Mouse (Mus musculus) lung, postnatal 10 days (tissue): Measurements from ENCODE around the gene Mei4.

Experiments
- DNase-seq: peaks from one replicate; pipeline ENCODE4 v3.0.0; 2021

Gene Mei4

DNA sequence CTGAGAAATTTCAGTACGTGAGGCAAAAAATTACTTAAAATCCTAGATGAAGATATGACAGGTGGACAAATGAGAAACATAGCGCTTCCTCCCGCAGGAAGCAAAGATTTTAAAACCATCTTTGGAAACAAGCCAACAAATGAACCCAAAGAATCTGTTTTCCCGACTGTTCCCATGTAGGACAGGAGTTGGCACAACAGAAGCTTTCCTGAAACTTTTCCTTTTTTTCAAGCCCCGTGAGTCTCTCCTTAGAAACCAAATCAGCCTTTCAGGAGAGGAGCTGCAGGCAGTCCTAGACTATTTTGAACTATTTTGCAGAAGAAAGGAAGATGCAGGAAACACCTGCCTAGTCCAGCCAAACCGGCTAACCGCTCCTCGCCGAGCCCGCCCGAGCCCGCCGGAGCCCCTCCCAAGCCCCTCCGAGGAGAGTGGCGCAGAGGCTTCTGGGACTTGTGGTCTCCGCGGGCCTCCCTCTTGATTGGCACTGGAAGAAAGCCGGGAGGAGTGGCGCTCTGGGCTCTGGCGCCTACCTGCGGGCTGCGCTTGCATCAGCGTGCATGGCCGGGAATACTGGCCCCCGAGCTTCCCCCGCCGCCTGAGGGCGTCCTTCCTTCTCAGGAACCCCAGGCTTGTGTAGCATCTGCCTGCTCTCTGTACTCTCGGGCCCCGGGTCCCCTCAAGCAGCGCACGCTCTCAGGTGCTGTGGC is at the start of gene Mei4:
Gene Mei4, plus strand, starts transcription at position 490 of the 707 bp plus-strand sequence.
- DNase-seq: peak; percentile 51

DNA sequence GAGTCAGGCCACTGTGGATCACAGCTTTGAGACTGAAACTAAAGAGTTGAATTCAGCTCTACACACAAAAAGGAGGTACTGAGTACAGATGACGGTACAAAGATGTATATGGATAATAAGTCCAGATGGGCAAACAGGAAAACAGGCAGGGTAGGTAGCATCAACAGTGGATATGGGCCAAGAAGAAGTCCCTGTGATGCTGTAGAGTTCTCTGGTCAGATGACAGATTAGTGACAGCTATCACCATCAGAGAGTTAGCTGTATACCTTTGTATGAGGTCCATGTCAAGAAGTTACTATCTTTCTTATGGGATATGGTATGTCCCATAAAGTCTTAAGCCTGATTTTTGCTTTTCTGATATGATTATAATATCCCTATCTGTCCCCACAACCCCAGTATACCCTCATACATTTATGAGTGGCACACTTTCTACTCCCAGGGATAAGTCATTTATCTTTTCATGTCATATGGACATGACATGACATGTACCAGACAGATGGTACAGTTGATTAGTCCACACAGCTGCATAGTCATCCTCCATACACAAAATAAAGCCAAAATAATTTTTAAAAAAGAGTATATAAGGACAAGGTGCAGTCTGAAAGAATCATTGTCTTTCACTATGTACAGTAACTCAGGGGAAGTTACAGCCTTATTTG is 43.6 kb upstream of the Mei4 start:
- DNase-seq: no peak

DNA sequence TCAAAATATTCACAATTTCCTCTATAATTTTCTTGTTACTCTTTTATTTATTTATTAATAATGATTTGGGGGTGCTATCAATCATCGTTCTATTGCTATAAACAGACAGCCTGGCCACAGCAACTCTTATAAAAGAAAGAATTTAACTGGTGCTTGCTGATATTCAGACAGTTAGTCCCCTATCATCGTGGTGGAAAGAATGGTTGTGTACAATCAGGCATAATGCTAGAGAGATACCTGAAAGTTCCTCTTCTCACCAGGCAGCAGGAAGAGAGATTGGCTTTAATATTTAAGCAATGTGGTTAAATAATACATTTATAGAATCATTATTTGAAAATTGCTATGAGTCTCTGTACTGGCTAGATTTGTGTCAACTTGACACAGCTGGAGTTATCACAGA is 35.9 kb upstream of the Mei4 start:
- DNase-seq: no peak

DNA sequence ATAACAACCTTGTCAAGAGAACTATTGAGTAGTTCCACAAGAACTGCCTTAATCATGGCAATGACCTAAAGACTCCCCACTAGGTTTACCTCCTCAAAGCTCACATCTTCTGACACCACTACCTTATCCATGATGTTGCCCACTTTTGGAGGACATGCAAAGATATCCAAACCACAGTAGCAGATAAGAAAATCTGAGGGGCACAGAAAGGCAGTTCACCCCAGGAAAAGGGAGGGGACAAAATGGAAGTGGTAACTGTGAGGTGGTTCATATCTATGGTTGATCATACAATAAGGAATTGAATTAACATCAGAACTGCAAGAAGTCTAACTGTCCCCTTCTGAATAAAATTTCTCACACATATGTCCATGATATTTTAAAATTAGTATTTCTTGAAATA is 29.4 kb upstream of the Mei4 start:
- no peak for DNase-seq

DNA sequence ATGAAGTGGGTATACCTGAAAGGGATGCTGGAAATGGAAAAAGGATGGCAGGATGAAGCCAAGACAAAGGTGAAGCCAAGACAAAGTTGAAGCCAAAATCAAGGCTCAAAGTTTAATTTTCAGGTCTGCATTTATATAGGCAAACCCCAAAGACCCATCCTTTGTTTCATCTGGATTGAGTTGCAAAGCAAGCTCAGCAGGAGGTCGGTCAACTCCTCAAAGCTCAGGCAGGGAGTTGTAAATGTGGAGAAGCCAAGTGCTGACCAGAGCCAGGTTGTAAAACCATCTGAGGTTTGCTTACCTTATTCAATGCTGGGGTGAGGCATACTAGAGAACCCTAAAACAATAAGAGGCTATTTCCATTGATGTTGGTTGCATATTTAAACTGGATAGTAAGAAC is 4.6 kb upstream of the Mei4 start:
- DNase-seq: no peak

DNA sequence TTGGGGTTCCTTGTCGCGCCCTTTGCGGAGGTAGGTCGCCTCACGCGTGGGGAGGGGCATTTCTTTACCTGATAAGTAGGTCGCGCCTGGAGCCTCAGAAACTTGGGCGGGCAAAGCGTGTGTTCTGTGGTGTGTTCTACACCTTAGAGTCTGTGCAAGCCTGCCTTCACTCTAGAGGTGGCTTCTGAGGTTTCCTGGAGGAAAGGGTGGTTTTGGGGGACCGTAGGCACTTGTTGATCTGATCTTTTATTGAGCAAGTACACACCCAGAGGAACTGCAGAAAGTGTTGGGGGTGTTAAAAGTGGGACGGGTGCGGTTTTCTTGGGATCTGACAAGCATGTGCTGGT is 391 bp downstream of the Mei4 start:
- DNase-seq: no peak

DNA sequence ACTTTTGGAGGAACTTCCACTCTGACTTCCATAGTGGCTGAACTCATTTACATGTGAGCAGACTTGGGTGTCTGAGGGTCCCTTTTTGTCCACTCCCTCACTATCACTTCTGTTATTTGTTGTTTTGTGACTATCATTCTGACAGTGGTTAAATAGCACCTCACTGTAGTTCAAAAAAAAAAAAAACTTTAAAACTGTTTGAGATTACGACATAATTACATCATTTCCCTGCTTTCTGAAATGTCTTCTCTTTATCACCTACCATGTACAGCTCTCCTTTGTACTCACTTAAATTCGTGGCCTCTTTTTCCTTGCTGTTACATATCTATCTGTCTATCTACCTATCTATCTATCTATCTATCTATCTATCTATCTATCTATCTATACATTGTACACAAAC is 2.6 kb downstream of the Mei4 start:
- no peak for DNase-seq

DNA sequence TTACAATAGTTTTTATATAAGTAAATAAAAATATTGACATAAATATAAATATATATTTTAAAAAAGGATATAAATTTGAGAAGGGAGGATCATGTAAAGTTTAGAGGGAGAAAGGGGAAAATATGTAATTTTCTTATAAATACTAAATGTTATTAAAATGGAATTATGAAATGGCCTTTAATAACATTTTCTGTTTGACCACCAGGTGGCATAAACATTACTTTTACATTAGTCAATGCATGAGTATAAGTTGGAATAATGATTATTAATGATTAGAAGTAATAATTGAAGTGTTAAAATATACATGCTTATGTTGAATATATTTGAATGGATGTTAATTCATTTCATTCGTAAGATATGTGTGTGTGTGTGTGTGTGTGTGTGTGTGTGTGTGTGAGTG is 58.0 kb downstream of the Mei4 start:
- DNase-seq: no peak

DNA sequence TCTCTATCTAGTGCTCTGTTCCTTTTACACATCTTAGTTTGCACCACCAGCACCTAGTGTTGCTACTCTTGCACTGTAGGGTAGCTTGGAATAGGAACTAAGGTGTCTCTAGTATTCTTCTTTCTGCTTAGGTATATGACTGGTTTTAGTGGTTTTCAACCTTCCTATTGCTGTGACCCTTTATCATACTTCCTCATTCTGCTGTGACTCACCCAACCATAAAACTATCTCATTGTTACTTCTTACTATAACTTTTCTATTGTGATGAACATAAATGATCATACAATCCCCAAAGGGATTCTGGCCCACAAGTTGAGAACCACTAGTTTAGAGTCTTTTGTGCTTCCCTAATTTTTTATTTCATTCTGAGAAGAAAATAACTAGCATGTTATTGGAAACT is 61.3 kb downstream of the Mei4 start:
- no peak for DNase-seq

DNA sequence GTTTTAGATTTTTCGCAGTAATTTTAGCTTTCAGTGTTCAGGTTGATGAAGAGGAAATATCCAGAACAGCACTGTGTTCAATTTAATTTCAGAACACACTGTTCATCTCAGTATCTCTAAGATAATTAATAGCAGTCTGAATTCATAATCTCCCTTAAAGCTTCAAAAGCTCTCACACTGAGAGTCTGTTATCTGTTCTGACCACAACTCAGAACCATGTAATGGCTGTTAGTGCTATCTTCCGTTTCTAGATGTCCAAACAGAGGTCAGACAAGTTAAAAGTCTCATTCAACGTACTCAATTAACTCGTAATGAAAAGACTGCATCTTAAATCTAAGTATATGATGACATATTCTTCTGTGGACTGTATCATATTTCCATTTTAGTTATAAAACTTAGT is 77.1 kb downstream of the Mei4 start:
- DNase-seq: no peak

DNA sequence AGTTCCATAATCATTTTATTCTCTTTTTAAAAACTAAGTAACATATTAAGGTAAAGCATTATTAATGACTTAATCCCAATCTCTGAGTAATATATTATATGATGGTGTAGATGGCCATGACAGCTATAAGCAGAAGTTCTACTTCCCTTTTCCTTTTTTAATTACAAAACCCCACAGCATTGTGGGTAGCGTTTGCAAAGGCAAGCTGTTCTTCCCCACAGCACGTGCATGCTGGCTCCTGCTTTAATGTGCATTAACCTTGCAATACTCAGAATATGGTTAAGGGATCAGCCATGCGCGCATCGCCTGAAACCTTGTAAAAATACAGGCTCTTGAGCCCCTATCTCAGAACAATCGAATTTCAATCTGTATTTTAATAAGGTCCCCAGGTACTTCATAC is 82.2 kb downstream of the Mei4 start:
- no peak for DNase-seq

DNA sequence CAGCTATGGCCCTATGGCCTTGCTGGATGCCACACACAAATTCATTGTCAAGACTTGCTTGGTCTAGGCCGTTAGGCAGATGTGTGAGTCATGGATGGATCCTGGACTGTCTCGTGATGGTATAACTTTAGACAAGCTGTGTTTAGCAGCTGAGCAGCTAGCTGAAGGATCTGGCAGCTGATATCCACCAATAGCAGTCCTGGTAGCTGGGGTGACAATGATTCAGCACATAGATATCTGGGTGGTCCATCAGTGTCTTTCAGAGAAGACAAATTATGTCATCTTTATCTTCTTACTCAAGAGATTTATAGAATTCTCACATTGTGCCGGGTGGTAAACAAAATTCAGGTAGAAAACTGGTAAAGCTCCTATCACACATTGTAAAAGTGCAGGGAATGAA is 93.4 kb downstream of the Mei4 start:
- no peak for DNase-seq

DNA sequence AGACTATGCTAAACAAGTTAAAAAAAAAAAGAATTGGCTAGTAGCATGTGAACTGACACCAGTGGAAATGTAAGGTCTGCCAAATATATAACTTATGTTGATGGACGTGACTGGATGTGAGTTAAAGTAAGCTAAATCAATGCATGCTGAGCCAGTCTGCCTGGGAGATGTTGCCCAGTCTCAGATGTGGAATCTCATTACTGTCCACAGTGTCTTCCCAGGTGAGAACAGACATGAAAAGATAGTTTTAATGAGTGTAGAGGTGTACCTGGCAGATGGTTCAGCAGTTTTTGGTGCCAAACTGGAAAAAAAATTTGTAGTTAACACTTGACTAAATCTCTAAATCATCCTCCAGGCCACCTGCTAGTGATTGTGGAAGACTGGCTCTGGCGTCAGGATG is 94.4 kb downstream of the Mei4 start:
- DNase-seq: no peak

DNA sequence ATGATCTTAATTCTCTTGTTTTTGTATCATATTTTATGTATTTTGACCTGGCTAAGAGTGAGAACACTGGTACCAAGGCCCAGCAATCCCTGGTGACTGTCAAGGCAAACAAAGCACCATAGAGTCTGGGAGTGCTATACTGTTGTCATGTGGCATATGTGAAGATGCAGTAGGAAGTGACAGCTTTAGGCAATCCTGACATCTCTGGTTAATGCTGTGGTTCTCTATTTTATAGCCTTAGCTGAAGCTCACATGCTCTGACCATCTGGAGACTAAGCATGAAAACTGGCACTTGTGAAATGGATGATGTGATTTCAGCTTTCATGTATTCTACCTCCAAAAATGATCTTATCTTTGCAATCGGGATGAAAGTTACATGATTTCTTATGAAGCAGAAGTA is 103.3 kb downstream of the Mei4 start:
- no peak for DNase-seq

DNA sequence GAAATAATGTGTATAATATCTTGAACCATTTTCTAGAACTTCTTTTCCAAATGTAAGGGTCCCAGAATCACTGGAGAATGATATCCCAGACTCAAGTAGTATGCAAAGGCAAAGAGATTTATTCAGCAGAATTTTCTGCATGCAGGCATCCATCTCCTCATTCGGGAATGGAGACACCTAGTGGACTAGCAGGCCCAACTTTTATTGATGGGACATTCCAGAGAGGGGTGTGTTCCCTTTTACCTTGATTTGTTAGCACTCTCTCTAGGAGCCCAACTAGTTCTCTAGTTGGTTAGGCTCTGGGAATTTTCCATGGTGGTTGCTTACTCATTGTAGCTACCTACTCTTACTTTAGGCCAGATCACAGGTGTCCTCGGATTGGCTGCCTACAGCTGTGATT is 105.5 kb downstream of the Mei4 start:
- no peak for DNase-seq

DNA sequence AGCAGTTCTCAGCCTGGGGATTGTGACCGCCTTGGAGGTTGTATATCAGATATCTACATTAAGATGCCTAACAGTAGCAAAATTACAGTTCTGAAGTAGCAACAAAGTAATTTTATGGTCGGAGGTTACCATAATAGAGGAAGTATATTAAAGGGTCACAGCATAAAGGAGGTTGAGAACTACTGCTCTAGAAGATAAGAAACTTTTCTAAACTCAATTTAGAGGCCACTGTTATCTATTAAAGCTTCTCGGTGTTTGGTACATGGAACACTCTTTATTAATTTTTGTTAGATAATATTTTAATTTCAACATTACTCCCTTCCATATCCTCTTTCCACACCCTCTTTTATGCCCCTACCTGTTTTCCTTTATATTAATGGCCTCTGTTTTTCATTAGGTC is 119.0 kb downstream of the Mei4 start:
- no peak for DNase-seq

DNA sequence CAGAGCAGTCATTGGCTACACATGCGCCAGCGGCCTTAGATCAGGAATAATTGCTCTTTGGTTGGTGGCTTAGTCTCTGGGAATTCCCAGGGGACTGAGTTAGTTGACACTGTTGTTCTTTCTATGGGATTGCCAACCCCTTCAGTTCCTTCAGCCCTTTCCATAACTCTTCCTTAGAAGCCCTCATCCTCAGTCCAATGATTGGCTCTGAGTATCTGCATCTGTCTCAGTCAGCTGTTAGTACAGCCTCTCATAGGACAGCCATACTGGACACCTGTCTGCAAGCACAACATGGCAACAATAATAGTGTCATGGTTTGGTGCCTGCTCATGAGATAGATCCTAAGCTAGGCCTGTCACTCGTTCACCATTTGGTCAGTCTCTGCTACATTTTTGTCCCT is 149.5 kb downstream of the Mei4 start:
- DNase-seq: no peak

DNA sequence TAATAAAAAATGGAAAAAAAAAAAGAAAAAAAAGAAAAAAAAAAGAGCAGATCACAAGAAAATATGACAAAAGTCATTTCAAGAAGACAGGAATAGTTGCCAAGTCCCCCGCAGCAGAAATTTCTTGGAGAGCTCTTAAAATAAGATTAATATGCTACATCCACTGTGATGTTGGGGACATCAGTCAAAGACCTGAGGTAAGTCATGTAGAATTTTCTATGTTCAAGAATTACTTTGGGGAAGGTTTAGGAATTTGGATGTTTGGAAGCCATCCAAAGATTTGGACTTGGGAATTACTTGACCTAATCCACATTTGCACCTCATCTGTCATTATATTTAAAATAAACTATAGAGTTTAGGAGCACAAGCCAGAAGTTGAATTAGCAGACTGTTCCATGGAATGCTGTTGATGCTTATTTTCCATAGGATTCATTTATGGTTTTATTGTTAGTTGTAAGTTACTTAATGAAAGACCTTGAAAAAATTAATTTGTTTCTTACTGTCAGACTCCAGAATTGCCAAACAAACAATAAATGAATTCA is 179.1 kb downstream of the Mei4 start:
- no peak for DNase-seq

DNA sequence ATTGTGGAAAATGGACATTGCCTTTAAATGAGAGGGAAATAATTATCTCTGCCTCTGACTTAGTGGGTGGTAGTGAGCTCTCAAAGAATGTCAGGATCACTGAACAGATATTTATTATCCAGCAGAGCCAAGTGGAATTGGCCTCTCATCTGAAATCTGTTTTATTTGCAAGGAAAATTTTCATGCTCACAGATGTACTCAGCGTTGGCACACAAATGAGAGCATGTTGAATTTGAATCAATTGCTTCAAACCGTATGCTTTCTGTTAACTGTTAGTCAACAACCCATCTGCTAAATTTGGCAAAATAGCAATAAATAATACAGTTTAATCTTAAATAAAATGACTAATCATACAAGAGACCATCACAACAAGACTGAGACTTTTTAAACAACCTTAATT is 181.0 kb downstream of the Mei4 start:
- DNase-seq: no peak

DNA sequence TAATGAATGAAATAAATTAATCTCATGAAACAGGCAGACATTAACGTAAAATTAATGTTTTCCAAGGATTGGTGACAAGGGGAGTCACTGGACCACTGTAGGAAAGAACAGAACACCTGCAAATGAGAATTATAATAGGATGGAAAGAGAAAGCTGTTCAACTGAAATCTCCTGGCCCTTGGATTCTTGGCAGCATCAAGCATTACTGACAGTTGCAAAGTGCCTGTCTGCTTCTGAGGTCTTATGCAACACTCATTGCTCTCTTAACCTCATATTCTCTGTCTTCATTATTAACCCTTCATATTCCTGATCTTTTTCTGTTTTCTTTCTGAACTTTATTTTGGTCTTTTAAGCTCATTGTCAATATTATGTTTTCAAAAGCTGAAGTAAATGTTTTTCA is 210.4 kb downstream of the Mei4 start:
- DNase-seq: no peak

DNA sequence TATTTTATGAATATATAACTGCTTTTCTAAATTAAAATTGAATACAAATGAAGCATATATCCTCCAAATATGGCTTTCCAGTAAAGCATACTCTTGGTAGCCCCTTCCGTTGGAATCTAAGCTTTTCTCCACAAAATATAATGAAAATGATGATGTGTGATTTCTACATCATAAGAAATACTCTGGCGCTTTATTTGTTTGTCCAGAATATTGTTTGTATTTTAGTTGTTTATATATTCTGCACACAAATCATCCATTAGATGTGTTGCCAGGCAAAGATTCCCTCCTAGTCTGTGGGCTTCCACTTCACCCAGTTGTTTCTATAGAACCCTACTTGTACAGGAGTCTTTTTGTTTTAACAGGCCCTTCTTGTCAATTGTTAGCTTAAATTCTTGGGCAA is 211.8 kb downstream of the Mei4 start:
- no peak for DNase-seq

DNA sequence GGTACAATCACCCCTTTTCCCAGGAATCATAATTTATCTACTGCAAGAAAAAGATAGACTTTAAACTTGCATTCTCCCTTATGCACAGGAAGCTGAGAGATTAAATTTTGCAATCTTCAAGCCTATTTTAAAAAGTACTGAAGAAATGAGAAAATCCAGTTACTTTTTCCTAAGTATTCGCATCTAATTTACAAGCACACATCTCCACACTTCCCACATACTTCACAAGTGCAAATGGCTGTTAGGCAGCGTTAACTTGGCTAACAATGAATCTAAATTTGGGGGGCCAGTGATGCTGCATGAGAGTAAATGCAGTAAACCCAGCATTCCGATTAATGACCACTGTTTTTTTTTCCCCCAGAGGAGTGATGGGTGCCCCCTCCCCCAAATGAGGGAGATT is 232.9 kb downstream of the Mei4 start:
- DNase-seq: no peak

DNA sequence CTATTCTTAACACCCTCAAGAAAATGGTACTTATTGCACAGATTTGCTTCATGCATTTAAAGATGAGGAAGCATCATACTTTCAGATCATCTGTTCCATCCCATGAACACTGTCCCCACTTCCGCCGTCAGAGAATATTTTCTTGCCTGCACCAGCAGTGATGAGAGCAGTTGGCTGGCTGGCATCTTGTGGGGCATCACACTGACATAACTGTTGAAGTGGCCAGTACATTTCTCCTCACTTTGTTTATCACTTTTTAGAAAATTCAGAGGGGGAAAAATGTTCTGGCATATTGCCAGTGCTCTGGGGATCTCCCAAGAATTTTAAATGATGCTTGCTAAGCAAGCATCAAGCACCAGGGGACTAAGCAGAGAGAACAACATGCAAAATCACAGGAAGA is 251.4 kb downstream of the Mei4 start:
- DNase-seq: no peak

DNA sequence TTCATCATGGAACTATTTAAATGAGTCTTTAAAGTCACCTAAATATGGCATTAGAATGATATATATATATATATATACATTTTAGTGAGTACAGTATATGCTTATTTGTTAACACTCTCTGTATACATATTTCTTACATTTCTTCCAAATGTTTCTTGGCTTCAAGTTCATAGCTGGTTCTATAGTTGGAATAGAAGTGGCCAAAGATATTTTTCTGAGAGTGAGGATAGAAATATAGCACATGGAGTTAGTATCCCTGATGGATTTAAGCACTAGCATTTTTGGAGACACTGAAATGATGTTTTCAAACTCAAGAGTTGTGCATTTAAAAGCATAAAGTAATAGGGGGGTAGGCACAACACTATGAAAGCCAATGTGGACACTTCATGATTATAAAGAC is 272.6 kb downstream of the Mei4 start:
- DNase-seq: no peak

DNA sequence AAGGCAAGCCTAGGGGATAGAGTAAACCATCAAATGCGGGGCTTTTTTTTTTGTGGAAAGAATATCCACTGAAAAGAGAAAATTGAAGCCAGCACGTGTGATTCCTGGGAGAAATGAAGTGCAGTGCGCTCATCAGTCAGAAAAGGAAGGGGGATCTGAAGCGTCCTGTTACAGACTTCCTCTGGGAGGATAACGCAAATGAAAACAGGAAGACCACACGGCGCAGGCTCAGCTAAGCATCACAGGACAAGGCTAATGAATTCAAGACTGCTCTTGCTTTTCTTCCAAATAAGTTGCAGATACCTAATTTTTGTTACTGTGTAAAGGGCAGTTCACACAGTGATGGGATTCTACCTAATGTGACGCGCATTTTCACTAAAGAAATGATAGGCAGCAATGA is 296.7 kb downstream of the Mei4 start:
- no peak for DNase-seq
